Mouse (Mus musculus): ENCODE measurements around the gene Ly86. TPM values are rescaled to one million over a fixed set of nuclear protein-coding genes. Genes with fewer than 3 reads are reported as not detected.

Ly86 gene
- not detected in 2 replicates for polyA plus RNA-seq (2012)

DNA sequence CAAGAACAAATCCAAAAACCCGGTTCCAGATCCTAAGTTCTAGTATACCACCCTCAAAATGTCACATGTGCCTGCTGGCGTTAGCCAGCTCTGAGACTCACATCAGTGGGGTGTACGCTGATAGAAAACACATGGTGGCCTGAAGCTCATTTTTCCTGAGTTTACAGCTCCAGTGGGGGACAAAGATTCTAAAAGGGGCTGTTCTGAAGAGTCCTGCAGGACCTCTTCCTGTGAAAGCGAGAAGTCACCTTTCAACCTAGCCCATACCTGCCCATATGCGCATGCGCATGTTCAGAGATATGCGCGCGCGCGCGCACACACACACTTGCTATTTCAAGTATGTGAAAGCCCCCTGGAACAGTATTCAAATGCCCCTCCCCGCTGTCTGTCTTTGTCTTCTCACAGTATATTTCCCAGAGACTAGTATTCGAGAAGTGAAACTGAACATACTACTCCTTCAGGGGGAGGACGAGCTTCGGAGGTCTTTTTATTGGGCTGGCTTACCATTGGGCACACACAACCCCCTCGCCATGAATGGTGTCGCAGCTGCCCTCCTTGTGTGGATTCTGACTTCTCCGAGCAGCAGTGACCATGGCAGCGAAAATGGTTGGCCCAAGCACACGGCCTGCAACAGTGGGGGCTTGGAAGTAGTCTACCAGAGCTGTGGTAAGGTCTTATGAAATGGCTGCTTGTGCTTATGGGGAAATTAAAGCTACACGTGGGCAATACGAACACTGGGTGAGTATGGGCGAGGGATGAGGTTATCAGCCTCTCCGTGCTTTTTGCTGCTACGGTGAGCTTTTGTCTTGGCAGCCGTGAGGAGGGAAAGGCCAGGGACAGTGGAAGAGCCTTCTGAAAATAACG, at the start of gene Ly86:
Gene Ly86, plus strand, starts transcription at position 300 of the 864 bp plus-strand sequence.
- no peak for TF ChIP-seq GATA1 (IDR thresholded peaks at IDR 0.05; ENCODE audit: low read length)

DNA sequence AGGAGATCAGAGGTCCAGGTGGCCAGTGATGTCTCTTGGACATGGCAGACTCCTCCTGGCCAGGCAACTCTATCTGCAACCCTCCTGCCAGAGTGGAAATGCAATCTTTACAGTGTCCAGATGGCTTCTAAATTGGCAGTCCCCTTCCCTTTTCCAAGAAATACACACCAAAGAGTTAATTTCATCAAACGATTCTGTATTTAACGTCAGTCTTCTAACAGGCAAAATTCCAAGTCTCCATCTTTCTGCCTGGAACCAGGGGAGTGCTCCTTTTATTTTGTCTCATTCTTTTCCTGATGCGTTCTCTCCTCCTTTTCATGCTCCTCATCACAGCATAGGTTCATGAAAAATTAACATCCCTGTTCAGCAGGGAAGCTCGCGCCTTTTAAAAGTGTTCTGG, 47.1 kb upstream of the Ly86 start:
- no peak for TF ChIP-seq GATA1 (IDR thresholded peaks at IDR 0.05; ENCODE audit: low read length)

GRCm38 (mm10) chr13:37298856-37299255, 46.2 kb upstream of the Ly86 start:
- TF ChIP-seq GATA1 (IDR thresholded peaks at IDR 0.05; ENCODE audit: low read length), result no peak

- no peak for TF ChIP-seq GATA1 (IDR thresholded peaks at IDR 0.05; ENCODE audit: low read length)
These were observed 42.1 kb upstream of the Ly86 start for GRCm38 (mm10) chr13:37302877-37303276.

- no peak for TF ChIP-seq GATA1 (IDR thresholded peaks at IDR 0.05; ENCODE audit: low read length)
These were observed 37.0 kb upstream of the Ly86 start for GRCm38 (mm10) chr13:37308006-37308405.

GRCm38 (mm10) chr13:37309296-37309695, 35.7 kb upstream of the Ly86 start:
- no peak for TF ChIP-seq GATA1 (IDR thresholded peaks at IDR 0.05; ENCODE audit: low read length)

GRCm38 (mm10) chr13:37310331-37310730, 34.7 kb upstream of the Ly86 start:
- TF ChIP-seq GATA1 (IDR thresholded peaks at IDR 0.05; ENCODE audit: low read length), result no peak

GRCm38 (mm10) chr13:37311555-37312221, 33.3 kb upstream of the Ly86 start:
- TF ChIP-seq GATA1 (IDR thresholded peaks at IDR 0.05; ENCODE audit: low read length), result no peak

- TF ChIP-seq GATA1 (IDR thresholded peaks at IDR 0.05; ENCODE audit: low read length), result no peak
These were observed 32.6 kb upstream of the Ly86 start for GRCm38 (mm10) chr13:37312222-37312928.

GRCm38 (mm10) chr13:37312951-37313350, 32.1 kb upstream of the Ly86 start:
- TF ChIP-seq GATA1 (IDR thresholded peaks at IDR 0.05; ENCODE audit: low read length), result no peak

GRCm38 (mm10) chr13:37325504-37325903, 19.5 kb upstream of the Ly86 start:
- no peak for TF ChIP-seq GATA1 (IDR thresholded peaks at IDR 0.05; ENCODE audit: low read length)

- no peak for TF ChIP-seq GATA1 (IDR thresholded peaks at IDR 0.05; ENCODE audit: low read length)
These were observed 15.3 kb upstream of the Ly86 start for GRCm38 (mm10) chr13:37329747-37330146.

DNA sequence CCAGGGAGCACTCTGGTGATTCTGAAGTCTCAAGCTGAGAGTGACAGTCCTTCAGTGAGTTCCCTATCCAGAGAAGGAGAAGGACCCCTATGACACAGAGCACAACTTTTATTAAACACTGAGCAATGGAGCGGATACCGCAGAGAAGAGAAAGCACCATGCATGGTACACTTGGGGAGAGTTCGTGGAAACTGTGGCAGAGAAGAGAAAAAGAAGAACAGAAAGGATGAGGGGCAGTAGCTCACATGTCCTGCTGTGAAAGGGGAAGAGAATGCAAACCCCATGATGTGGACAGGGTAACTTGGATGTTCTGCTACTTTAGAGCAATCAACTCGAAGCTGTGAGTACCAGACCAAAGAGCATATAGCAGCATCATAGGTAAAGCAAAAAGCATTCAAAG, 14.0 kb upstream of the Ly86 start:
- no peak for TF ChIP-seq GATA1 (IDR thresholded peaks at IDR 0.05; ENCODE audit: low read length)

- no peak for TF ChIP-seq GATA1 (IDR thresholded peaks at IDR 0.05; ENCODE audit: low read length)
These were observed 12.0 kb upstream of the Ly86 start for GRCm38 (mm10) chr13:37332779-37333543.

- no peak for TF ChIP-seq GATA1 (IDR thresholded peaks at IDR 0.05; ENCODE audit: low read length)
These were observed 11.5 kb upstream of the Ly86 start for GRCm38 (mm10) chr13:37333544-37333870.
